Mouse (Mus musculus) liver, adult 2 months (tissue): ENCODE data around the gene Akr1b7.

Experiments
- CTCF ChIP-seq: fragments of 200-500 bp; IDR thresholded peaks from 2 replicates; pipeline ENCODE4 v1.5.1; 2011; ENCODE audit warnings: low read depth, low read length, control low read depth
- POLR2A ChIP-seq: fragments of 200-500 bp; IDR thresholded peaks from 2 replicates; pipeline ENCODE4 v1.6.1; 2011; ENCODE audit warnings: low read length, control low read depth; ENCODE audit not compliant: insufficient read depth; ENCODE audit errors: extremely low read depth

GRCm38 (mm10) chr6:34406746-34407145, 5.4 kb upstream of the Akr1b7 start:
- TF ChIP-seq POLR2A (no peak), CTCF (no peak)
